Mouse (Mus musculus) hindbrain, postnatal 0 days (tissue): ENCODE data around the gene Dicer1. TPM values are rescaled to one million over a fixed set of nuclear protein-coding genes. Genes with fewer than 3 reads are reported as not detected.
A peak's percentile ranks its signal among the peaks of the same experiment; 100 is the strongest.

Experiments used
- ATAC-seq: fragments of 200-750 bp; cut with Nextera tagmentation; 2 replicates; pipeline ENCODE4 v1.8.0; 2017; ENCODE audit warnings: mild to moderate bottlenecking, moderate TSS enrichment, moderate library complexity
- DNase-seq: peaks from one replicate; pipeline ENCODE4 v3.0.0-alpha.2; 2015; ENCODE audit warnings: low spot score
- H3K27ac ChIP-seq: fragments of 300-500 bp; sonication (generic); 2 replicates; pipeline ENCODE4 v1.5.1; 2014; ENCODE audit warnings: mild to moderate bottlenecking
- H3K27me3 ChIP-seq: fragments of 300-500 bp; sonication (generic); 2 replicates; pipeline ENCODE4 v1.6.1; 2014; ENCODE audit warnings: low read length, mixed read lengths; ENCODE audit not compliant: insufficient read depth
- H3K36me3 ChIP-seq: fragments of 300-500 bp; sonication (generic); 2 replicates; pipeline ENCODE4 v1.6.1; 2014; ENCODE audit warnings: low read length, mixed read lengths; ENCODE audit not compliant: insufficient read depth
- H3K4me1 ChIP-seq: fragments of 300-500 bp; sonication (generic); 2 replicates; pipeline ENCODE4 v1.6.1; 2014; ENCODE audit warnings: antibody characterized with exemption, low read length, mixed read lengths; ENCODE audit not compliant: insufficient read depth
- H3K4me2 ChIP-seq: fragments of 300-500 bp; sonication (generic); 2 replicates; pipeline ENCODE4 v1.6.1; 2014; ENCODE audit warnings: low read depth, mild to moderate bottlenecking, low read length, moderate library complexity, mixed read lengths
- H3K4me3 ChIP-seq: fragments of 300-500 bp; sonication (generic); 2 replicates; pipeline ENCODE4 v1.5.1; 2014; ENCODE audit warnings: low read length
- H3K9ac ChIP-seq: fragments of 300-500 bp; sonication (generic); replicated peaks from 2 replicates; pipeline ENCODE4 v1.6.1; 2014; ENCODE audit warnings: mild to moderate bottlenecking, low read length, moderate library complexity, mixed read lengths
- H3K9me3 ChIP-seq: fragments of 300-500 bp; sonication (generic); 2 replicates; pipeline ENCODE4 v1.6.1; 2016; ENCODE audit warnings: low read length, mixed read lengths
- CTCF ChIP-seq: IDR thresholded peaks from 2 replicates; pipeline ENCODE4 v1.5.1; 2016; ENCODE audit warnings: antibody characterized with exemption, control low read depth, low read depth
- WGBS: fragments of 180-500 bp; shearing (Covaris S2); extraction: QIAGEN DNeasy Blood & Tissue Kit; methylation state at CpG from one replicate; pipeline ENCODE4 v1.1.7; 2014; 5-methylcytosine and 5-hydroxymethylcytosine counted together
- polyA plus RNA-seq: library from polyadenylated mRNA; unstranded; fragments of >200 nt; fragmentation: Nextera tagmentation; extraction: Ambion mirVana; gene quantifications from 2 replicates; pipeline ENCODE4 v1.2.1, GENCODE M21; 2015
- total RNA-seq: library from RNA; depleted of rRNA; stranded (reverse); fragments of >200 nt; gene quantifications from 2 replicates; pipeline ENCODE4 v1.2.3, GENCODE M21; 2014

The Dicer1 gene
- total and polyA plus RNA-seq, 2 experiments from 2014 or later, result 26.5 to 27.4 TPM

GRCm38 (mm10) chr12:104777603-104778002 lies 25.9 kb upstream of the Dicer1 start:
- ATAC-seq (no peak), DNase-seq (no peak)
- Histone ChIP-seq H3K4me2 (no peak overlapping the region), H3K4me1 (no peaks in the 10 kb centered on the region), H3K4me3 (no peak overlapping the region), H3K9ac (no peak overlapping the region), H3K9me3 (no peaks in the 10 kb centered on the region), H3K27ac (no peak overlapping the region), H3K27me3 (no peaks in the 10 kb centered on the region), H3K36me3 (no peaks in the 10 kb centered on the region)
- no peak for TF ChIP-seq CTCF
- WGBS, result 96% methylated on average over 1 of the region's 1 CpGs

- 64% methylated on average over 2 of the region's 2 CpGs for WGBS
- Histone ChIP-seq H3K36me3 (no peaks in the 10 kb centered on the region), H3K9ac (no peak overlapping the region), H3K4me1 (no peaks in the 10 kb centered on the region), H3K9me3 (no peaks in the 10 kb centered on the region), H3K27me3 (no peaks in the 10 kb centered on the region), H3K27ac (no peak overlapping the region), H3K4me2 (no peak overlapping the region), H3K4me3 (no peak overlapping the region)
- ATAC-seq (no peak), DNase-seq (peak; percentile 49)
- TF ChIP-seq CTCF, result peak; percentile 66
Observed at GRCm38 (mm10) chr12:104771941-104772340, 20.2 kb upstream of the Dicer1 start.

- no peak for TF ChIP-seq CTCF
Observed at GRCm38 (mm10) chr12:104769201-104769785, 17.5 kb upstream of the Dicer1 start.

GRCm38 (mm10) chr12:104767183-104767582 lies 15.4 kb upstream of the Dicer1 start:
- Histone ChIP-seq H3K9ac (no peak overlapping the region), H3K4me1 (no peaks in the 10 kb centered on the region), H3K4me3 (no peak overlapping the region), H3K36me3 (no peaks in the 10 kb centered on the region), H3K27ac (no peak overlapping the region), H3K9me3 (no peaks in the 10 kb centered on the region), H3K4me2 (no peak overlapping the region), H3K27me3 (no peaks in the 10 kb centered on the region)
- ATAC-seq, result no peak
- WGBS, result 81% methylated on average over 4 of the region's 4 CpGs
- DNase-seq, result no peak
- peak; percentile 49 for TF ChIP-seq CTCF

More at GRCm38 (mm10) chr12:104769201-104769785, 17.5 kb upstream of the Dicer1 start:
- ATAC-seq (no peak), DNase-seq (no peak)
- H3K4me3 ChIP-seq, result no peak overlapping the region
- H3K4me1 ChIP-seq, result no peaks in the 10 kb centered on the region
- no peaks in the 10 kb centered on the region for H3K27me3 ChIP-seq
- H3K27ac ChIP-seq, result no peak overlapping the region
- WGBS, result 44% methylated on average over 10 of the region's 10 CpGs
- no peaks in the 10 kb centered on the region for H3K9me3 ChIP-seq
- no peaks in the 10 kb centered on the region for H3K36me3 ChIP-seq
- H3K4me2 ChIP-seq, result no peak overlapping the region
- no peak overlapping the region for H3K9ac ChIP-seq

GRCm38 (mm10) chr12:104765761-104766160 lies 14.0 kb upstream of the Dicer1 start:
- Histone ChIP-seq H3K4me3 (no peak overlapping the region), H3K27me3 (no peaks in the 10 kb centered on the region), H3K36me3 (no peaks in the 10 kb centered on the region), H3K4me2 (no peak overlapping the region), H3K9ac (no peak overlapping the region), H3K4me1 (no peaks in the 10 kb centered on the region), H3K27ac (no peak overlapping the region), H3K9me3 (no peaks in the 10 kb centered on the region)
- DNase-seq (no peak), ATAC-seq (no peak)
- WGBS, result 88% methylated on average over 7 of the region's 7 CpGs
- no peak for TF ChIP-seq CTCF

- 91% methylated on average over 5 of the region's 5 CpGs for WGBS
- H3K27me3 ChIP-seq, result no peaks in the 10 kb centered on the region
- H3K27ac ChIP-seq, result no peak overlapping the region
- H3K4me1 ChIP-seq, result no peaks in the 10 kb centered on the region
- no peaks in the 10 kb centered on the region for H3K36me3 ChIP-seq
- ATAC-seq (no peak), DNase-seq (no peak)
- H3K9ac ChIP-seq, result no peak overlapping the region
- no peak overlapping the region for H3K4me3 ChIP-seq
- no peak for TF ChIP-seq CTCF
- no peak overlapping the region for H3K4me2 ChIP-seq
- no peaks in the 10 kb centered on the region for H3K9me3 ChIP-seq
Observed at GRCm38 (mm10) chr12:104765116-104765515, 13.4 kb upstream of the Dicer1 start.

GRCm38 (mm10) chr12:104763918-104764317 lies 12.2 kb upstream of the Dicer1 start:
- no peak overlapping the region for H3K27ac ChIP-seq
- no peak overlapping the region for H3K9ac ChIP-seq
- no peaks in the 10 kb centered on the region for H3K36me3 ChIP-seq
- 39% methylated on average over 6 of the region's 6 CpGs for WGBS
- no peaks in the 10 kb centered on the region for H3K9me3 ChIP-seq
- ATAC-seq (no peak), DNase-seq (no peak)
- H3K4me3 ChIP-seq, result no peak overlapping the region
- H3K4me1 ChIP-seq, result no peaks in the 10 kb centered on the region
- H3K27me3 ChIP-seq, result no peaks in the 10 kb centered on the region
- no peak for TF ChIP-seq CTCF
- no peak overlapping the region for H3K4me2 ChIP-seq
